Mouse (Mus musculus): ENCODE measurements around the gene Ppil1. TPM values are rescaled to one million over a fixed set of nuclear protein-coding genes. Genes with fewer than 3 reads are reported as not detected.

The Ppil1 gene
- 10 to 100 TPM; 30.8 to 49.3 TPM for polyA plus RNA-seq (2012; fragmentation: generic; extraction: Trizol)

GRCm38 (mm10) chr17:29263840-29264633, at the start of gene Ppil1:
Ppil1 (minus strand) TSS chr17:29264186.

DNA sequence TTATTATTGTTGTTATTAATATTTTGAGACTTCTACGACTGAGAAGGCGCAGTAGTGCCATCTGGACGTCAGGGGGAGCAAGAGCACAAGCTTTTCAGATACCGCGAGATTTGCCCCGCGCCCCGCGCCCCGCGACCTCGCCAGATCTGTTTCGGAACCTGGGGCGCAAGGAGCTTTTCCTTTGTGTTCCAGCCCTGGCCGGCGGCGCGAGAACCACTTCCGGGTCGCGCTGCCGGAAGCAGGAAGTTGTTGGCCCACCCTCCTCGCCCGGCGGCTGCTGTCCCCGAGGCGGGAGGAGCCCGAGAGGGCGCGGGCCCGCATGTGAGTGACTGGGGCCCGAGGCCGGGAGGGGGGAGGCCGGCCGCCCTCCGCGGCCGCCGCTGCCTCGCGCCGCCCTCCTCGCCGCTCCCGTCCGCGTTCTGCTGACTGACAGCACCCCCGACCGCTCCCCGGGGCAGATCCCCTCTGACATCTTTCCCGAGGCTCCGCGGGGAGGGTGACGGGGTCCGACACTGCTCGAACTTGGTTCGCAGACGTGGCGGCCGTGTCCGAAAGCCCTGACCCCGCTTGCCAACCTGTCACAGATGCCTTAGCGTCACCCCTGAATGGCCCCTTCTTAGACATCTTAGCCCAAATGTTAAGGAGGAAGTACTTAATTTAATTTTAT, 4.8 kb upstream of the Ppil1 start, which contains the start of gene BC004004:
BC004004 (plus strand) TSS at position 107 of the 667 bp plus-strand sequence.

DNA sequence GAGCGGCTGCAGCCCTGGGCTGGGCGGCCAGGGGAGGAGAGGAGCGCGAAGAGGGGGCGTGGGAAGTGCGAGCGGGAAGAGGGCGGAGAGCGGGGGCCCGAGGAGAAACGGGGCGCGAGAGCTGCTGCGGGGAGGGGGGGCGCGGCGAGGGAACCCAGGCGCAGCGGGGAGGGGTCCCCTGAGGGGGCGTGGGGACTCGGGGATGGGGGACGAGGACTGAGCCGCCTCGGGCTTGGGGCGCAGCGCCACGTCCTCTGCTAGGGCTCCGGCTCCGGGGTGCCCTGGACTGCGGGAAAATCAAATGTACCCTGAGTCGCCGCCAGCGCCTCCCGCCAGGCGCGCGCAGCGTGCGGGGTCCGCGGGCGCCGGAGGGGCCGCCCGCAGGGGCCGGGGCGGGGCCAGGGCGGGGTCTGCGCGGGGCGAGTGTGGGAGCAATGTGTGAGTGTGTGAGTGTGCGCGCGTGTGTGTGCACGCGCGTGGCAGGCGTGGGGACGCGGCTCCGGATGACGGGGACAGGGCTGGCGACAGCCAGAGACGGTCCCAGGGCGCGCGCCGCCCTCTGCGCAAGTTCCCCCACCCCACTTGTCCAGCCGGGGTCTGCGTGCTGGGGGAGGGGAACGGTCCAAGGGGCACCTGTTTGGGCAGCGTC, 26.1 kb downstream of the Ppil1 start, which contains the start of gene Cpne5:
Cpne5 (minus strand) TSS at position 396 of the 649 bp plus-strand sequence.

Other genes with a start within 250 kb of the Ppil1 start
- gene Srsf3, start 231.6 kb downstream of the Ppil1 start, polyA plus RNA-seq (2012; fragmentation: generic; extraction: Trizol): 100 to 1,000 TPM in 1 of 2 experiments, 10 to 100 TPM in 1; 33.1 to 103 TPM
- gene Cdkn1a, start 173.2 kb downstream of the Ppil1 start, polyA plus RNA-seq (2012; fragmentation: generic; extraction: Trizol): 100 to 1,000 TPM; 177 to 319 TPM
- under 1 TPM; 0.02 to 0.25 TPM for gene Rab44, start 150.0 kb downstream of the Ppil1 start, polyA plus RNA-seq (2012; fragmentation: generic; extraction: Trizol)
- gene Cpne5, start 26.0 kb downstream of the Ppil1 start, polyA plus RNA-seq (2012; fragmentation: generic; extraction: Trizol): under 1 TPM; 0.13 to 0.22 TPM
- 100 to 1,000 TPM in 1 of 2 experiments, 10 to 100 TPM in 1; 57.7 to 148 TPM for gene BC004004, start 4.6 kb upstream of the Ppil1 start, polyA plus RNA-seq (2012; fragmentation: generic; extraction: Trizol)
- gene Pi16, start 53.5 kb upstream of the Ppil1 start, polyA plus RNA-seq (2012; fragmentation: generic; extraction: Trizol): 10 to 100 TPM in 1 of 2 experiments, under 1 TPM in 1; 0.09 to 16.2 TPM
- gene Mtch1, start 83.7 kb upstream of the Ppil1 start, polyA plus RNA-seq (2012; fragmentation: generic; extraction: Trizol): 1,000 to 10,000 TPM in 1 of 2 experiments, 100 to 1,000 TPM in 1; 971 to 1,016 TPM
- 1 to 10 TPM in 1 of 2 experiments, under 1 TPM in 1; 0.19 to 2.1 TPM for gene Fgd2, start 96.7 kb upstream of the Ppil1 start, polyA plus RNA-seq (2012; fragmentation: generic; extraction: Trizol)
- gene Pim1, start 226.6 kb upstream of the Ppil1 start, polyA plus RNA-seq (2012; fragmentation: generic; extraction: Trizol): 1 to 10 TPM; 2.5 to 4.2 TPM

All from C3H10T1/2 (cell line).